Mouse (Mus musculus) liver (tissue): ENCODE measurements around the gene Gm7075.
A peak's percentile ranks its signal among the peaks of the same experiment; 100 is the strongest.
"Not testable (repeated sequence)": the region's sequence is repeated elsewhere in the genome, so short reads cannot be mapped to it uniquely, and the experiment has no call there.

Experiments used
- DNase-seq: peaks from one replicate; pipeline ENCODE4 v3.0.0-alpha.2; 2020; ENCODE audit warnings: mixed read lengths

Gm7075 gene

DNA sequence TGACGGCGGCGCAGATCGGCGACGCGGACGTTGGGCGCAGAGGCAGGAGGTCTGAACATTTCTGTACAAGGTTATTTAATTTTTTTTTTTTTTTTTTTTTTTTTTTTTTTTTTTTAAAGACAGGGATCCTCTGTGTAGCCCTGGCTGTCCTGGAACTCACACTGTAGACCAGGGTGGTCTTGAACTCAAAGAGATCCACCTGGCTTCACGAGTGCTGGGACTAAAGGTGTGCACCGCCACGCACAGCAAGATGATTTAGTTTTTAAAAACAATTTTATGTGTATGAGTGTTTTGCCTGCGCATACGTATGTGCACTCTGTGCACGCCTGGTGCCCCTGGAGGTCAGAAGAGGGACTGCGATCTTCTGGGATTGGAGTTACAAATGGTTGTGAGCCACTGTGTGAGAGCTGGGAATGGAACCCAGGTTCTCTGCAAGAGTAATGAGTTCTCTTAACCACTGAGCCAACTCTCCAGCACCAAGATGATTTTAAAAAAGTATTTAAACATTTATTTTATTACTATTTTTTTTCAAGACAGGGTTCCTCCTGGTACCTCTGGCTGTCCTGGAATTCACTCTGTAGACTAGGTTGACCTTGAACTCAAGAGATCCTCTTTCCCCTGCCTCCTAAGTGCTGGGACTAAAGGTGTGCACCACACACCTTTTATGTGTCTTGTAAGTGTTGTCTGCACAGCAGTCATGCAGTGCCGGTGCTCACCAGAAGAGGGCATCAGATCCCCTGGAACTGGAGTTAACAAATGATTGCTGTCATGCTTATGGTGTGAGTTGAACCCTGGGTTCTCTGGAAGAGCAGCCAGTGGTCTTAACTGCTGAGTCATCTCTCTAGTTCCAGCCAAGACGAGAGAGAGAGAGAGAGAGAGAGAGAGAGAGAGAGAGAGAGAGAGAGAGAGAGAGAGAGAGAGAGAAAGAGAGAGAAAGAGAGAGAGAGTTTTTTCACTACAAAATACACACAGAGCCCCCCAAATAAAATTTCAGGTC lies at the start of gene Gm7075:
Gm7075 (minus strand) TSS at position 51 of the 997 bp plus-strand sequence.
- peak; percentile 82 for DNase-seq

DNA sequence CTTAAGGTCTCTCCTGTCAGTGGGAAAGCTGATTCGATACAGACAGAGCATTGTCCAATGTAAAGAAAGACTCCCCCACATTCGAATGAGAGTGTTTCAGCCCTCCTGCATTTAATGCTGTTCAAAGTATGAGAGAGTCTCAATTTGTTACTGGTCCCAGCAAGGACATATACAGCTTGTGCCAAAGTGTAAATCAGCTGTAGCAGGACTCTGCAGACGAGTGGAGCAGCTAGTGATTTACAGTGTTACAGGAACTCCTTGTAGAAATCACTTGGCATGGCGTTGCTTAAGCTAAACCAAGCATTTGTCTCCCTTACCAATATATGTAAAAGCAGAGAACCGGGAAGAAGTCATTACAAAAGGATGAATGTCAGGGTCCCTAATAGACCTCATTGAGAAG lies 39.3 kb upstream of the Gm7075 start:
- DNase-seq: no peak

DNA sequence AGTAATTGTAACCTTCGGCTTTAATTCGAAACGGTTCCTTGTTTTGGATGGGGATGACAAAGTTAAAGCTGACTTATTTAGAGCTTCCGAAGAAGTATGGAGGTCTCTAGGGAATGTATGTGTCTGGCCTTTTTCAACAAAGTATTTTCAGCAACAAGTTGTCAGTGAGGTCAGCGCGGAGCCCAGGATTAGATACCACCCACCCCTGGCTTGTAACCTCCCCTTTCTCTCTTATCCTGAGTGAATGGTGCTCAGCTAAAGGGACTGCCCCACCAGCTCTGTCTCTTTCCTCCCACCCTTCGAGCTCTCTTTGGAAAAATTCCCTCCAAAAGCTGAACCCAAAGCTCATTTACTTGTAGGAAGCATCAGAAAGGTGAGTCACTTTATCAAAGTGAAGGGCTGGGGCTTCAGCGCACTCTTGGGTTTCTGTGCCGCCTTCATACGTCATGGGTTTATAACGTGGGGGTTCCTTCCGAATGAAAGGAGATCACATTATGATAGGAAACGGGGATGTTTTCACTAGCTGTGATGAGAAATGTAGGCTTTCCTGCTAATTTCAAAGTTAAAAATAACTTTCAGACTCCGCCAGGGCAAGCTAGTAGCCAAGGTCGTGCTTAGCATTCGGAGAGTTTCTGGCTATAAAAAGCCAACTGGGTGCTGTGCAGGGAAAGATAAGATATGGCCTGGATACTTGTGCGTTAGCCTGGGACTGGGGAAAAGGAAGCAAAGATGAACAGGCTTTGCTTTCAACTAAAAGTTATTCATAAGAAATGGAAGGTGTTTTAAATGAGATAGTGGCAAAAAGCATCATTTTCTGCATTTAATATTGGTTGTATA lies 35.9 kb upstream of the Gm7075 start:
- no peak for DNase-seq

DNA sequence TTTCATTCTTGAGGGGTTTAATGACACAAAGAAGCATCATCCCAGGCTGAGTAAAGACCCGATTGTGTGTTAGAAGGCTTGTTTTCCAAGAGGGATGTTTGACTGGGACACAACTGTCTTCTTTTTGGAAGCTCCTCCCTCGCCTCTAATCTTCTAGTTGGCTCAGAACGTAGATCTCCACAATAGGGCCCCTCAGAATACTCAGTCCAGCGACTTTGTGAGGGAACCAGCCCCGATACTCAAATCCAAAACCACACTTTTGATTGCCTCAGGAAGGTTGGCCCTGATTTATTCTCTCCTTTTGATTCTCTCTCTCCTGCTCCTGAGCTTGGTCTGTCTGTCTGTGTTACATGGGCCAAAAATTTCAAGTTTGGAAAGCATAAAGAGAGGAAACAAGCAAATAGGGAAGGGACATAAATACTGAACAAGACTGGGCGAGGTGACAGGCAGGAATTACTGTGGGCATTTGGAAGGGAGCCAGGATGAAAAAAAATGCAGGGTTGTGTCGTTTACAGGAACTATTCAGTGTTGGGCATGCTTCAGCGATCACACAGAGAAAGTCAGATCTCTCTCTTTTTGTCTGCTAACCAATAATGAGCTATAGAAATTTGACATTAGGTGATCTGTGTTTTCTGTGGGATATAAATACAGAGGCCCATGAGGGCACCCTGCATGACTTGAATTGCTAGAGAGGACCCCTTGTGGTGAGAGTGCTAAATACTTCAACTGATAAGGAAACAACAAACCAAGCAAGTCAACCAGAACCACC lies 33.7 kb upstream of the Gm7075 start:
- DNase-seq: no peak

DNA sequence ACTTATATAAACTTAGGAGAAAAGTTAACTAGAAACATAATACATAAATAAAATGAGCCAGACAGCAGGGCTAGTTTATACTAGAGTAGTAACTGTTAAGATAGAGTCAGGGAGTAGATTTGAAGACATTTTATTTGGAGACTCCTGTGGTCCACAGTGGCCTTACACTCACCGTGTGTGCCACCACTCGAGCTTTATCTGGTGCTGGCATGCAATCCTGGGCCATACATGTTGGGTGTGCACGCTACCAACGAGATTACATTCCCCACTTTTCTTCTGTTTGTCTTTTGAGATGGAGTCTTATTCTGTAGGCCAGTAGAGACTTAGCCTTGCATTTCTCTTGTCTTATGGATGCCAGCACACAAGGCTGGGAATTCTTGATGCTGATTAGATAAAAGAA lies 32.3 kb upstream of the Gm7075 start:
- DNase-seq: no peak

DNA sequence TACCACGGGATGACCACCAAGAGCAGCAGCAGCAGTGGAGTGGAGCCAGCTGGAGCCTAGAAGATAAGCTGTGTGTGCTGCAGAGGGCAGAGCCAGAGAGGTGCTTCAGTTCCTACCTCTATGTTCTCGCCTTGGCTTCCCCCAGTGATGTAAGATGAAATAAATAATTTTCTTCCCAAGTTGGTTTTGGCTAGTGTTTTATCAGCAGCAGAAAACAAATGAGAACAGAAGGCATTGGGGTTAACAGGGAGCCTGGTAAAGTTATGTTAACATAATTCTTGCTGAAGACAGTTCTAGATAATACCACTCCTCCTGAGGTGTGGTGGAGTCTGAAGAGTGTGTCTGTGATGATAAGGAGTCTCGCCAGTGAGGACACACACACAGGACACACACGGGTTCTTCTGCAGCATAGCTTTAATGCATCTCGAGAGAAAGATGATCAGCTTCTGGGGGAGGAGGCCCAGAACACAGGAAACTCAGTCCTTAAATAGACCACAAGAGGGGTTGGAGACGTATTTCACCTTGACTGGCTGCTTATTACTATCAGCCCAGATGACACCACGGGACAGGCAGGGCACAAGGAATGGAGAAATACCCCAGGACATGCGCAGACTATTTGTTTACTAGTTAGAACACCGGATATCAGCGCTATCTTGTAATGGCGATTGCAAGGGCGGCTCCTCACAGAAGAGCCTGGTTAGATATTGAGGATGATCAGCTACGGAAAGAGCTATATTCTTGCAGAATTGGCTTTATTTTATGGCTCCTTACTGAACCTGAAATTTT lies 23.2 kb upstream of the Gm7075 start:
- DNase-seq: not testable (repeated sequence)

DNA sequence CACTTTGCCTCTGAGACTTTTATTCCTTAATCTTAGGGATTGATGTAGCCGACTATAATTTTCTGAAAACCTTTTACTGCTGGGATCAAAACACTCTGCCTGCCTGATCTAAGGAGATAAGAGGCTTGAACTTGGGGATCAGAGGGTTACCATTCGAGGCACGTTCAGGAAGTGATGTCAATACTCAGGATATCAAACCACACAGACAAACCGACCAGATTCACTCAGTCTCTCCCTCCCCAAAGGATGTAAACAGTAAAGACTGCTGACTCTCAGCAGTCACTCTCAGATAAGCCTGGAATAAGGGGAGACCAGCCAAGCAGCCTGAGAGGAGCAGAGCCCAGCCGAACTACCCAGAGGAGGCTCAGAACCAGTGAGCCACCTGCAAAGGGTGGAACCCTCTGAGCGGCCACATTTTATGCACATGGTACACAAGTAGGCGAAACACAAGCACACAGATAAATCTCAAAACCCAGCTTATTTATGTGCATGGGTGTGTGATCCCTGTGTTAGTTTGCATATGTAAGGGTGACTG lies 18.2 kb upstream of the Gm7075 start:
- DNase-seq: no peak

DNA sequence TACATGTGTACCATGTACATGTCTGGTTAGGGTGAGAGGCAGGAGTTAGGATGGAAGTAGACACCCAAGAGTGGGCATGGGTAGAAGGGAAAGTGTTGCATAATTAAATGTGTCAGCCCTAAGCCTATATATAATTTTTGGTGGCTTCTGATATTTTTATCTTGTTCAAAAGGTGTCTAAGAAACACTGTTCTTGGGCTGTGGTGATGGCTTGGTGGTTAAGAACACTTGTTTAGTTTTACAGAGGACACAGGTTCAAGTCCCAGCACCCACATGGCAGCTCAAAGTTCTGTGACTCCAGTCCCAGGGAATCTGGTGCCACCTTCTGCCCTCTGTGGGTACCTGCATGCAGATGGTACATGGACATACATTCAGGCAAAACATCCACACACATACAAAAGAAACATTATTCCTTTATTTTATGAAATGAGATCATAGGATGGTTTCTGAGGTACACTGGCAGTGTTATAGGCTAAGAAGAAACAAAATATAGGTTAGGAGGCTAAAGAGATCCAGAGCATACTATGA lies 17.2 kb upstream of the Gm7075 start:
- no peak for DNase-seq

DNA sequence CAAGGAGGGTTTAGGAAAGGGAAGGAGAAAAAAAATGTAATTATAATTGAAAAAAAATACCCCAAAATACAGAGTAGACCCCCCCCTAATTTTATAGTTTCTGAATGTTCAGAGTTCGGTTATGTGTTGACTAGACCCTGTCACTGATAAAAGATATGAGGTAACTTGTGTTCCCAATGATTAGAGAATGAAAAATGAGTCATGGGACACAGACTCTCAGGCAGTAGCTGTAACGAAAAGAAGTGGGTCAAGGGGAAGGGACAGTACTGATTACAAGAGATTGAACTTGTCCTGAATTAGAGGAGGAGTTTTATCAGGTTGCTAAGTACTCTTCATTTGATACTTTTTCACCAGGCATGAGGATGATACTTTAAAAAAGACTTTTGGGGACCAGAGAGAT lies 11.3 kb upstream of the Gm7075 start:
- DNase-seq: no peak

DNA sequence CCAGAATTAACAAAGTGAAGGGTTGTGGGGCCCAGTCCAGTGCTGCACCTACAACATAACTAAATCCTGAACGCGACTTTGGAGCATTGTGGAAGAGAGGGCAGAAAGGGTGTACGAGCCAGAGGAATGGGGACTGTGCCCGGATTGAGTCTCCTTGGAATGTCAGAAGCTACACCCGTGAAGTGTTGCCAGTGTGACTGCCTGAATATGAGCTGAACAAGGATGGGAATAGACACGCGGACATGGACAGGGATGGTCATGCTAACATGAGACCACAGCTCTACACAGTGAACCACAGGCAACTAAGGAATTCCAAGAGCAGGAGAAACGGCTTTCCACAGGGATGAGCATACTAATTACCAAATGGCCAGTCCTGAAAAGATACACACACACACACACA lies 10.5 kb upstream of the Gm7075 start:
- no peak for DNase-seq

DNA sequence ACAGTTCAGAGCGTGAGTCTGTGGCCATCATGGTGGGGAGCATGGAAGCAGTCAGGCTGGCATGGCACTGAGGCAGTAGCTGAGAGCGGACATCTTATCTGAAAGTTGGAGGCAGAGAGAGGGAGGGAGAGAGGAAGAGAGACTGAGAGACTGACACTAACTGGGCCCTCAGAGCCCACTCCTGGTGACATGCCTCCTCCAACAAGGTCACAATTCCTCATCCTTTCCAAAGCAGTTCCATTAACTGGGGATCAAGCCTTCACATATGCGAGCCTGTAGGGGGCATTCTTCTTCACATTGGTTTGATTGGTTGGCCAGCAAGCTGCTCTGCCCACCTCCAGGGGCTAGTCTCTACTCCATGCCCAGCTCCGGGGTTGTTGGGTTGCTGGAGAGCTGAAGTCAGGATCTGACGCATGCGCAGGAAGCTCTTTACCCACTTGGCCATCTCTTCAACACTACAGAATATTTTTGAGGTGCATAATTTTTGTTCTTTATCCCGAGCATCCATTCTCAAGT lies 9.7 kb upstream of the Gm7075 start:
- no peak for DNase-seq

DNA sequence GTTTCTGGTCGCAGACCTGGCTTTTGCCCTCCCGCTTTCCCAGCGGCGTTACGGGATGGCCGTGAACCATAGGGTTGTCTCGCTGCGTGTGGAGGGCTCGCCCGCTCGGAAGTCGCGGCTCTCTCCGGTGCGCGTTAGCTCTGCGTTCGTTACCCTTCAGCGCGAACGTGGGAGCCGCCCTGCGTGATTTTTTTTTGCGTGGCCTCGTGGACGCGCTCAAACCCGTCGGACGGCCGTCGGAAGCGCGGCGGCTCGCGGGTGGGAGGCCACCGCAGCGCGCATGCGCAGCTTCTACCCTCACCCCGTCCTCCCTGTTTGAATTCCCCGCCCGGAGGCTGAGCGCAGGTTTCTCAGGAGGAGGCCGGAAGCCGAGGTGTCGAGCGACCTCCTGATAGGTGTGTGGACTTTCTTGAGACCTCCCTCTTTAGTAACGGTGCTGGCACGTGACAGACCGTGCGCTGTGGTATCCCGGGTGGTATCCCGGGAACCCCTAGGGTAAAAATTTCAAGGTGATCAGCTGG lies 8.3 kb upstream of the Gm7075 start, which contains the start of gene Ctnna3:
Ctnna3 (plus strand) TSS at position 314 of the 521 bp plus-strand sequence.
- DNase-seq: peak; percentile 94

DNA sequence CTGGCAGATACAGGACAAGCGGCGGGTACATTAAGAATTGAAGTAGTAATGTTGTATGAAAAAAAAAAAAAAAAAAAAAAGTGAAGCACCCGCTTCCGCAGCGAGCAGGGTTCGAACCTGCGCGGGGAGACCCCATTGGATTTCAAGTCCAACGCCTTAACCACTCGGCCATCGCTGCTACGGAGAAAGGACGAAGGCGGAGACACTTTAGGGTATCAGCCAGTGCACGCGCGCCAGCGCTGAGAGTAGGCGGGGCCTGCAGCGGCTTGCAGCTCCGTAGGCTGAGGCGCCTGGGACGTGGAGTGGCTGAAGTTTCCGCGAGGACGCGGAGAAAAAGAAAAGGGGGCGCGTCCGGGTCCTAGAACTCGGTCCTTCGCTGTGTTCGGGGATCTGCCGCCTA lies 7.8 kb upstream of the Gm7075 start:
- peak; percentile 96 for DNase-seq

DNA sequence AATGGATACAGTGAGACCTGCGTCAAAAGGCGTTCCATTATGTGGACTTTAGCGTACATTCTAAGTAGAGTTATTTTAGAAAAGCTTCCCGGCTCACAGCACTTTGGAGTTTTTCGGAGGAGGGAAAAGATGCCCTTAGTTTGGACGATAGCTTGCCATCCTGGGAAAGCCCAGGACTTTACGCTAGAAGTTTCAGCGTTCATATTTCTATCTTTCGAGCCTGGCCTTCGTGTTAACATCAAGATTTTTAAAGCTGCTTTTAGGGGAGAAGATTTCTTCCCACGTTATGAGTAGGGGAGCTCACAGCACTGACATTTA lies 7.4 kb upstream of the Gm7075 start:
- no peak for DNase-seq

DNA sequence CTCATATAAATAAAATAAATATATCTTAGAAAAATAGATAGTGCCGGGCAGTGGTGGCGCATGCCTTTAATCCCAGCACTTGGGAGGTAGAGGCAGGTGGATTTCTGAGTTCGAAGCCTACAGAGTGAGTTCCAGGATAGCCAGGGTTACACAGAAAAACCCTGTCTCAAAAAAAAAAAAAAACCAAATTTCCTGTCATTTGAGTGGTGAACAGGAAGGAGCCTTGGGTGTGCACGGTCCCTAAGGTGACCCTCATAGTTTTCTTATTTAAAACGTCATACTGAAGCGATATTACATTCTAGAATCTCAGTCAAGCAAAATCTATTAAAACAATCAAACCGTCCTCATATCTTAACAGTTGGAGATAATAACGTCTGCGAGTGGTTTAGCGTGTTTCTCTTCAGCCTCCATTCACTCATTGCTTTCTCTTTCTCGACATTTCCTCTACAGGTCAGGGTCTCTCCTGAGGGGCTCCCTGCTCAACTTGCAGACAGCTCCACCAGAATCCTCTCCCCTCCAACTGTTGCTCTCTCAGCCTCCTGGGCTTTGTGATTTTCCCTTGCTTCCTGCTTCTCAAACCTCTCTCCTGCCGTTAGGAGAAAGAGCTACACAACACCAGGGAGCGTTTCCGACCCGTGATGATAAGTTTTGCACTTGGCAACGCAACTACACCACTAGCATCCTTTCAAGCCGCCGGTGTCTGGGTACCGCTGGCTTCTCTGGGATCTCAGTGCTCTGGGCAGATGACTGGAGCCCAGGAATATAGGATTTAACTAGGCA lies 6.8 kb upstream of the Gm7075 start:
- DNase-seq: peak; percentile 55

DNA sequence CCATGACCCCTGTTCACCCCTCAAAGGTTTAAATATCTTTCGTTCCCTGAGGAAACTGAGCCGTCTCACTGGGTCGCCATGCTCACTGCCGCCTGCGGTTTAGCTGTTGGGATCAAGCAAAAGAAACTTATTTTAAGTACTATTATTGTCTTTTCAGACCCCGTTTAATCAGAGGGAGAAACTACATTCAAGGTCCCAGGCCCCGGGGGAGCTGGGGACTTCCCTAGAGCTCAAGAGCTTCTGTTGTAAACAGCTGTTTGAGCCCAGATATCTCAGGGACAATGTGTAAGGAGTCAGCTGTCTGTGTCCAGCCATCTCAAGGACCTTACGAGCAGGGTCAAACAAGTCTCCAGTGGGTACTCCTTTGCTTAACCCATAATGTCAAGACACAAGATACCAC lies 5.6 kb upstream of the Gm7075 start:
- DNase-seq: no peak

DNA sequence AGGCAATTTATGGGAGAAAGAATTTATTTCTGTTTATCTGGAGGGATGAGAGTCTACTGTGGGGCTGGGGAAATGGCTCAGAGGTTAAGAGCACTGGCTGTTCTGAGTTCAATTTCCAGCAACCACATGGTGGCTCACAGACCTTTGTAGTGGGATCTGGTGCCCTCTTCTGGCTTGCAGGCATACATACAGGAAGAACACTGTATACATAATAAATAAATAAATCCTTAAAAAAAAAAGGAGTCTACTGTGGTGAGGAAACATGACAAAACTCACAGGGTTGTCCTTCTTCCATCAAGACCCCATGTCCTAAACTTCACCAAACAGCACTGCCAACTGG lies 2.9 kb upstream of the Gm7075 start:
- peak; percentile 61 for DNase-seq

DNA sequence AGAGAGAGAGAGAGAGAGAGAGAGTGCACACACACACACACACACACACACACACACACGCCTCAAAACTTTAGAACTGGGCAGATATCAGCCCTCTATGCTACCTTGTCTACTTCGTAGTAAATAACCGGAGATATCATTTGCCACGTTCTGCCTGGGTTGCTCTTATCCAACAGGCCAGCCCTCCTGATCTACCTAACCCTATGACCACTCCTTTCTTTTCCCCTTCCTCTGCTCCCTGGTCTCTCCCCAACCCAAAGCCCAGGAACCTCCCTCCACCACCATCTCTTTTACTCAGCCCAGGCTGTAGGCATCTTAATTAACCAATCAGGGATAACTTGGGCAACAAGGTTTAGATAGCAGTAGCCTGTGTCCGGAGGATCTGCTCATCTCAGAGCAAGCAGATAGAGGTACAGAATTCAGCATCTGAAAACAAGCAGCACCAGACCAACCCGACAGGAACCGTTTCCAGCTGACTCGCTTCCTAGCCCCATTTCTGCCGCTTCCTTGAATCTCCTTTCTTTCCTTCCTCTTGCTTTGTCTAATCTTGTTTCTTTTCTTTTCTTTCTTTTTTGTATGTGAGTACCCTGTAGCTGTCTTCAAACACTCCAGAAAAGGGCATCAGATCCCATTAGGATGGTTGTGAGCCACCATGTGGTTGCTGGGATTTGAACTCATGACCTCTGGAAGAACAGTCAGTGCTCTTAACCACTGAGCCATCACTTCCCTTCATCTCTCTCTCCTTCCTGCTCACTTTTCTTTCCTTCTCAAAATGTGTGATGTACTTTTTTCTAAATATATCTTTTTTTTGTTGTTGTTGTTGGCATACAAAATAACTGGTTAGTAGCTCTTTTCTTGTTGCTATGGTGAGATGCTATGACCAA lies 2.2 kb upstream of the Gm7075 start:
- peak; percentile 45 for DNase-seq

DNA sequence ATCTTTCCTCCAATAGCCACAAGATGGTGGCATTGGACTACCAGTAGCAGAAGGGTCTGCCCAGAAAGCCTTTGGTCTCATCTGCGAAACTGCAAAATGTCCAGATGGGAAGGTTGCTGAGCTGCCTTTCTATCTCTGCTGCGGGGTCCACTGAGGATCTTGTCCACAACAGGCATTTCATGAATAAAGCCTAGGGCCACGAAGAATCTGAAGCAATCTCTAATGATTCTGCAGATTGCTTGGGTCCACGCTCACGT lies 1.1 kb upstream of the Gm7075 start:
- DNase-seq: no peak

DNA sequence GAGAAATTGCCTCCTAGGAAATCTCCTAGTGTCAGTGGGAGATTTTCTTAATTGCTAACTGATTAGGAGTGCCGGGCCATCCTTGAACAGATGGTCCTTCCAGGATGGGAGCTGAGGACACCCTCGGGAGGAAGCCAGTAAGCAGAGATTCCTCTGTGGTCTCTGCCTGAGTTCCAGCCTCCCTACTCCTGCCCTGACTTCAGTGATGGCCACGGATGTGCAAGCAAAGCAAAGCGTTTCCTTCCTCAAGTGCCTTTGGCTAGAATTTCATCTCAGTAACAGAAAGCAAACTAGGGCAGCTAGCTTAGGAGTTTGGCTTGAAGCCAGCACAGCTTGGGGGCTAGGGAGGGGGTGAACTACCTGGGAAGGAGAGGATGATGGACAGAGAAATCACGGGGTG lies 4.5 kb downstream of the Gm7075 start:
- no peak for DNase-seq
